Mouse (Mus musculus) thymus, postnatal 36 days (tissue): ENCODE data around the gene Vmn2r72.

Experiments used
- DNase-seq, 2 experiments: peaks; one replicate each; pipeline ENCODE4 v3.0.0; 2022; ENCODE audit warnings: mixed read lengths in 2 of 2

Gene Vmn2r72

DNA sequence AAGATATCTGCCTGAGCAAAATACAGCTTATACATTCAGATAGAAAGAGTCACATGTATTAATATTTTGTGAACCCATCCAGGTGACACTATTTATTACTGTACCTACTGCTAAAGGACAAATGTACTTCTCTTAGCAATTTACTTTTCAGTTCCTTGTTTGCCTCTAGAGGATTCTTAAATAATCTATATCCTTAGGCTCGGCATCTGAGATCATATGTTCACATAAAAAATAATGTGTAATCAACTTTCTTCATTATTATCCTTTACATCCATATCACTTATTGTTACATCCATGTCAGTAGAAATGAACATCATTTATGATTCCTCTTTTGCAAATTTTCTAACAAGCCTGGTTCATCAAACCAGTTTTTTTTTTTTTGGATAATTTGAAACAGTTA, at the start of gene Vmn2r72:
Gene Vmn2r72 (minus strand): TSS at position 101 of the 400 bp plus-strand sequence.
- no peak for DNase-seq
